Mouse (Mus musculus) MEL-GATA-1-ER (cell line): ENCODE data around the gene Lyl1.

Experiments used
- DNase-seq: peaks from one replicate; pipeline ENCODE4 v3.0.0-alpha.2; 2012; ENCODE audit warnings: low read depth; ENCODE audit errors: extremely low read depth

The Lyl1 gene

GRCm38 (mm10) chr8:84703466-84704249, 2.4 kb downstream of the Lyl1 start:
- peak; percentile 68 for DNase-seq

- no peak for DNase-seq
Observed at GRCm38 (mm10) chr8:84704356-84704755, 3.1 kb downstream of the Lyl1 start.

DNA sequence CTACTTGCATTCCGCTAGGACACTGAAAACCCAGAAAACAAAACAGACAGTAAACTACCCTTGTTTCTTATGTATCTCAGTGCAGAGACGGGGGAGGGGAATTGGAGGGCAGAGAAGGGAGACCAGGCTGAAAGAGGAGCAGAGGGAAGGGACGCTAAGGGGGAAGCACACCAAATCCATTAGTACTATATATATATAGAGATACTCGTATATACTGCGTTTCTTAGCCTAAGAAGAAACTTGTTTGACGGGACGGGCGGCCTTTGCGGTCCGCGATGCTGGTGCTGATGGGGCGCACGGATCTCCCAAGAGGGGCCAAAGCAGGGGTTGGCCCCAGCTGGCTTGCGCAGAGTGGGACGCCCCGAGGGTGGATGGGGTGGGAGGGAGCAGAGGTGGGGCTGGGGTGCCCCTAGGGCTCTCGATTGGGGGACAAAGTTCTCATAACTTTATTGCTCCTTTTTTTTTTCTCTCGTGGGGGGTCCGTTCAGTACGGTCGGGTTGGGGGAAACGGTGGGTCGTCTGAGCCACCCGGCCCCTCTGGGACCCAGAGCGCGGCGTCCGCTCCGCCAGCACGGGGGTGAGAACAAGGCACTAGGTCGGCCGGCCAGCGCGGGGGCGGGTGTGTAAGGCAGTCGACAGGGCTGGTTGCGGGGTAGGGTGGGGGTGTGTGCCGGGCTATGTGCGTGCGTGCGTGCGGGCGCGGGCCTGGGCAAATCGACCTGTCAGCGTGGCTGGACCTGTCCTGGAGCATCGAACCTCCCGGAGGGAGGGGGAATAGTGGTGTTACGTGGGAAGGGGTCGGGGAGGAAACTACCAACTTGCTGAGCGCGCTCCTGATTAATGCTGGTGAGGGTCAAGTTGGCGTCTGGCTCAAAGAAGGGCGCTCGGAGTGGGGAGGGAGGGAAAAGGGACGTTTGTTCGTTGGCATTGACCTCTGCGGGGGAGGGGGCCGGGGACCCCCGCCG, 3.9 kb downstream of the Lyl1 start:
- DNase-seq: no peak

- no peak for DNase-seq
Observed at GRCm38 (mm10) chr8:84705960-84706359, 4.7 kb downstream of the Lyl1 start.

DNA sequence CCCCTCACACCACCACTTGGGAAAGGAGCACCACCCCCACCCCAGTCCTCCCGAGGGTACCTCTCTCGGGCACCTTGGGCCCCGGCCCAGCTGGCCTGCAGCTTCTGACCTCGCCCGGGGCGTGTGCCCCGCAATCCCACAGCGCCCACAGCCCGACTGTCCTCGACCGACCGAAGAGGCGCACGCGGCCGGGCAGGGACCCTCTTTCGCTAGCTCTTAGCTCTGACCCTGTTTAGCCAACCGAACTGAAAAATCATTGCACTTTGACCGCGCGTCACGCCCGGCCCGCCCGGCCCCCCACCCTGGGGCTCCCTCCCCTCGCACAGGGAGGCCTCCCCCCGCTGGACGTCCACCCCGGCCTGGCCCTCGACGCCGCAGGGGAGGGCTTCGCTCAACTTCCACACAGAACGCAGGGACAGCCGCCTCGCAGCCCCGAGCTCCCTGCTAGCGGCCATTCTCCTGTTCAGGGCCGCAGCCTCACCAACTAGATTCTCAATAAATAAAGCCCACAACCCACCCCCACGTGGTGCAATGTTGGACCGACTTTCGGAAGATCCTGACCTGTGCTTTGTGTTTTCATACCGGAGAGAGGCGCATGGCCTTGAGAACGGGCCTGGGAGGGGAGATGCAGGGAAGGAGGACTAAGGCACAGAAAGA, 5.5 kb downstream of the Lyl1 start:
- no peak for DNase-seq

GRCm38 (mm10) chr8:84707267-84707883, 6.1 kb downstream of the Lyl1 start:
- no peak for DNase-seq

GRCm38 (mm10) chr8:84708071-84708541, 6.8 kb downstream of the Lyl1 start:
- DNase-seq: no peak

DNA sequence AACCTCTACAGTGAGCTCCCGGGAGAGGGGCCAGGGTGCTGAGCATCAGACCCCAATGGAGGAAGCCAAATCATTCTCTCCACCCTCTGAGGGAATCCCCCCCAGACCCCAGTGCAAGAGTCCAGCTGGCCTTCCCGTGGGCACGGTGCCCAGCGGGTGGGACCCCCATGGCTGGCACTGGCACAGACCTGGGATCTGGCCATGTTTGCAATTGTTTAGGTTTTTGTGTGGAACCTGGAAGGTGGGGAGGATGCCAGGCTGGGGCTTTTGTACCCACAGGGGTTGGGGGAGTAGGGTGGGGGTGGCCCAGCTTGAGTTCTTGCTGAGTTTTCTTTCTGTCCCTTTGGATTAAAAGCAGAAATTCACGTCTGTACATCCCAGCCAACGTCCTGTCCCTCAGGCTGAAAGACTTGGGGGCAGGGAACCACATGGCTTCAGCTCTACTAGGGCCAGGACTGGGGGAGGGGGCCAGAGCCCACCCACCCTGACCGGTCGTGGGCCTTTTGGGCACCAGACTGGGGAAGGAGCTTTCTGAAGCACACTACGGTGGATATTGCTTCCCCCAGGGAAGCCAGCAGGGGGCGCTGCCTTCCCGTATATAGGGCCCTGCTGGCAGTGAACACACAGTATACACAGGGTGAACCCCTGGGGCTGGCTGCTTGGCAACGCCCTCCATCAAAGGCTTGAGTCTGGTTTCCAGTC, 7.7 kb downstream of the Lyl1 start:
- DNase-seq: no peak

- no peak for DNase-seq
Observed at GRCm38 (mm10) chr8:84709931-84710330, 8.7 kb downstream of the Lyl1 start.

GRCm38 (mm10) chr8:84711312-84711711, 10.1 kb downstream of the Lyl1 start:
- no peak for DNase-seq

- no peak for DNase-seq
Observed at GRCm38 (mm10) chr8:84711933-84712758, 10.9 kb downstream of the Lyl1 start.

- DNase-seq: no peak
Observed at GRCm38 (mm10) chr8:84712759-84713120, 11.5 kb downstream of the Lyl1 start.

GRCm38 (mm10) chr8:84713381-84713780, 12.1 kb downstream of the Lyl1 start:
- no peak for DNase-seq

DNA sequence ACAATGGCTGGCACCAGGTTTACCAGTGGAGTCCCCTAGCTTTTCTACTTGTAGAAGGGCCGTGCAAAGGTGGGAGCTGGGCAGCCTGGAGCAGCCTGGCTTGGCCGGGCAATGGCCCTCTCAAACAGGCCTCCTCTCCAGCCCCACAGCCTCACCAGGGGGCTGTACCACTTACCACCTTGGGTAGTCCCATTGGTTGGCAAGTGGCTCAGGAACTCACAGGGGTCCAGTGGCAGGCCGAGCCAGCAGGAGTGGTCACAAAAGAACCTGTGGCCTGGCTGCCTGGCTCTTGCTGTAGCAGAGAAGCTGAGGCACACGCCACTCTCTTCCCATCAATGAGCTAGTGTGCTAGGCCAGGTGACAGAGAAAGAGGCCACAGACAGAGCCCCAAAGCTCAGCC, 12.9 kb downstream of the Lyl1 start:
- DNase-seq: no peak

- no peak for DNase-seq
Observed at GRCm38 (mm10) chr8:84715893-84716468, 14.7 kb downstream of the Lyl1 start.

DNA sequence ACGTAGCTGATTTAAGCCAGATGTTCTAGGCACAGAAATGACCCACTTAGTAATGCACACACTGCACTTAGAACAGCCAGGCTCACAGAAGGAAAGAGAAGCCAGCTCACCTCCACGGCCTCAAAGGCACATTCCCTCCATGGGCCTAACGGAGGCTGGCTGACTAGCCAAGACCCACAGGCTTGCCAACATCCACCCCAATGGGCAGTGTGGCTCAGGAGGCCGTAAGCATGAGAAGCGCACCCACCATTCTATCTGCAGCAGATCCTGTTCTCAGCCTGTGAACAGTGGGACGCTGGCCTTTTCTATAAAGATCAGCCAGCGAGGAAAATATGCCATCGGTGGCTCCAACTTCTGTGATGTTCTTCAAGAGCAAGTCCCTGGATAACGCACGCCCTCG, 15.5 kb downstream of the Lyl1 start:
- no peak for DNase-seq

- DNase-seq: no peak
Observed at GRCm38 (mm10) chr8:84718476-84718875, 17.2 kb downstream of the Lyl1 start.

DNA sequence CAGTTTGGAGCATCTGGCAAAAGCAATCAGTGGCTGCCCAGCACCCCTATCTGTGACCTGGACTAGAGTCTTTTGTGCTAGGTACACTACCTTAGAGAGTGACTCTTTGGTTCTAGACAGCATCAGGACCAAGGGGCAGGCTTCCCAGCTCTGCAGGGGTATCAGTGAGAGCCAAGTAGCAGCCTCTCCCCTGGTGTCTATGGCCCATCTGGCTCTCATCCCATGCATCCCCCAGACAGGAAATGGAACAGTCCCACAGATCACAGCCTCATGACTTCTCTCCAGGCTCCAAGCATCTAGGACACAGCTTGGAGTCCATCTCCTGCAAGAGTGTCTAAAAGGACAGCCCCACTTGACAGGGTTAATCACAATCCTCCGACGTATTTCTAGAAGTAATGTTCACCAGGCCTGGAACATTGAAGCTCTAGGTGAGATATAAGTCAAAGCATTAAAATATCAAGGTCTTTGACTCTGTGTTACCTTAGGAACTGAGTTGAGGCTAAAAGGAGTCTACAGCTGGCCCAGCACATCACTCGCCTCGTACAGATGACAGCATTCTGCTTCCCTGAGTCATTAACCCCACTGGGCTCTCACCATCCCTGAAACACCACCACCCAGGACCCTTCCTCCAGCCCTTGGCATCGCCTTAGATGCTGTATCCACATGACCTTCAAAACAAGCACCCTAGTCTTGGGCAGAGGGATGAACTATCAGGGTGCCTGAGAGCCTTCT, 17.9 kb downstream of the Lyl1 start:
- no peak for DNase-seq

DNA sequence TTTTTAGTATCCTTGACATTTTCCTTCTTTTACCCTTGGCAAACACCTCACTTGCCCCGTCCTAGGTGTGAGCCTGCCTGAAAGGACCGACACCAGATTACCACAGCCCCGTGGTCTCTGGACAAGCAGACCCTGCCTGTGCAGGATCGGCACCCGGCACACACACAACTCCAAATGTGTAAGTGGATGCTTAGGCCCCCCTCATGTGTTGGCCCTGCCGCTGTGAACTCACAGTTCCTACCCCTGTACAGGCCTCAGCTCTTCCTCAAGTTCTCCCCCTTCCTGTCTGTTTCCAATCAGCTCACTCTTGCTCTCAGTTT, 21.2 kb downstream of the Lyl1 start:
- DNase-seq: no peak
